Mouse (Mus musculus) T-cell, adult 2 months (primary cell): ENCODE data around the gene Wdpcp.
A peak's percentile ranks its signal among the peaks of the same experiment; 100 is the strongest.

Source experiments
- DNase-seq: peaks from one replicate; pipeline ENCODE4 v3.0.0; 2022; ENCODE audit warnings: low spot score

Wdpcp gene

DNA sequence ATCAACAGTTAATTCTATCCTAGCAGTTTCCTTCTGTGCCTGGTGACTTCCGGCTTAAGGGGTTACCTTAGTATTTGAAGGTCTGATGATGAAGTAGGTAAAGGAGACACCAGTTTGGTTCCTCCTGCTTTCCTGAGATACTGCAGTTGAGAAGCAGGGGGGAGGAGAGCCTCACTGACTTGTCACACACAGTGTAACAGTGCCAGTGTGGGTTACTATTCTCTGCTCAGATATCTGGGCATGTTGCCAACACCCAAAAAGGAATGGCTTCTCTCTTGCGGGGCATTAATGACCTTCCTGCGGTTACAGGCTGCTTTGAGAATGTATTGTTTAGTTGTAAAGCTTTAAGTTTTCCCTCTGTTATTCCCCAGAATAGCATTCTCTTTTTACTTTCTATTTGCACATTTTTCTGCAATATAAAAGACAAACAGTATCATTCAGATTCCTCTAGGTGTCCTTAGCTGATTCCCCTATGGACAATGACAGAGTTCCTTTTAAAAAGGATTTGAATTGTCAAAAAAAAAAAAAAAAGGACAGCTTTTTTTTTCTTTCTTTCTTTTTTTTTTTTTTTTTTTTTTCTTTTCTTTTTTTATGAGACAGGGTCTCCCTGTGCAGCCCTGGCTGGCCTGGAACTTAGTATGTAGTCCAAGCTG, 2.5 kb upstream of the Wdpcp start:
- peak; percentile 11 for DNase-seq

DNA sequence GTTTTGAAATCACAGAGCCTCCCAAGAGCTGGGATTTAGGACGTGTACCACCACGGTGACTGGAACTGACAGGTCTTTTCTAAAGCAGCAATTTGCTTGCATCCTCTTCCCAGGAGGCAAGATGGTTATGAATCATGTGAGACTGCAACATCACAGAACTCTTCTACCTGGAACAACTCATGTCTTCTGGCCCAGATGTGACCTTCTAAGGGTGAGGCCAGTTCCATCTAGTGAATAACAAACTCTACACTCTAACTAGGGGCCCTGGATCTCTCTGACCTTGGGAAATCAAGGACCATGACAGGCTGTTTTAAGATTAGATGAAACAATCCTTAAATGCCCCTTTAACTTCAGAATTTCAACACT, 1.9 kb upstream of the Wdpcp start:
- DNase-seq, result no peak

DNA sequence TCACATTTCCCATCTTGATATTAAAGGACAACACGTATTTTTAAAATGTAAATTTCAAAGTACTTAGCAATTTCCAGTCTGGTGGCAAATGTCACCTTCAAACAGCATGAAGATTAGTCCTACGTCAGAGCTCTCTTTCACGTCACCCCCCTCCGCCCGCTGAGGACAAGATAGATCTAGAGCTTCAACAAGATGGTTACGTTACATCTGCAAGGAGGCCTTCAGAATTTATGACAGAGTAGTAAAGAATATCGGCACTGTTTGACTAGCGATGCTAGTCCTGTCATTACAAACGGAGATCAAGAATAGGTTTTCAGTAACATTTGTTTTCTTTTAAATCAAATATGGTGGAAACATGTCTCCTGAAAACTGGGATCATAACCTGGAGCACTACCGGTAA, 1.1 kb upstream of the Wdpcp start:
- peak; percentile 76 for DNase-seq

GRCm38 (mm10) chr11:21581472-21581871, 9.4 kb downstream of the Wdpcp start:
- DNase-seq, result no peak

- no peak for DNase-seq
Measured at GRCm38 (mm10) chr11:21583286-21583685, 11.3 kb downstream of the Wdpcp start.

GRCm38 (mm10) chr11:21602497-21602896, 30.5 kb downstream of the Wdpcp start:
- DNase-seq, result no peak

GRCm38 (mm10) chr11:21615915-21616314, 43.9 kb downstream of the Wdpcp start:
- DNase-seq, result no peak

GRCm38 (mm10) chr11:21634171-21634907, 62.3 kb downstream of the Wdpcp start:
- DNase-seq, result no peak

DNA sequence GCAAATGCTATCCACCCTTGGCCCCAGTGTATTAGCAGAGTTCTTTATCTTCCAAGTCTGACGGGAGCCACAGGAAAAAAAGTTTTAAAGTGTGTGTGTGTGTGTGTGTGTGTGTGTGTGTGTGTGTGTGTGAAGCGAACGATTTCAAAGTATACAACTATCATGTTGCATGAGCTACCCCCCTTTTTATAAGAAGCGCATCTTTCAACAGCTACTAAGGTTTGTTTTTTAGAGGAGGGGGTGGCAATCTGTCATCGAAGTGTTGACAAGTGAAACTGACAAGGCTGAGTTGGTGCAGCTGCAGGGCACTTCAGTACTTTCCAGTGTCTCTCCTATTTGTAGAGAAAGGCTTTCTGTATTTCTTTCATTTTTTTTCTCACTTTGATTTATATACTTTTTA, 66.3 kb downstream of the Wdpcp start:
- no peak for DNase-seq

- DNase-seq, result no peak
Measured at GRCm38 (mm10) chr11:21639534-21639933, 67.5 kb downstream of the Wdpcp start.

DNA sequence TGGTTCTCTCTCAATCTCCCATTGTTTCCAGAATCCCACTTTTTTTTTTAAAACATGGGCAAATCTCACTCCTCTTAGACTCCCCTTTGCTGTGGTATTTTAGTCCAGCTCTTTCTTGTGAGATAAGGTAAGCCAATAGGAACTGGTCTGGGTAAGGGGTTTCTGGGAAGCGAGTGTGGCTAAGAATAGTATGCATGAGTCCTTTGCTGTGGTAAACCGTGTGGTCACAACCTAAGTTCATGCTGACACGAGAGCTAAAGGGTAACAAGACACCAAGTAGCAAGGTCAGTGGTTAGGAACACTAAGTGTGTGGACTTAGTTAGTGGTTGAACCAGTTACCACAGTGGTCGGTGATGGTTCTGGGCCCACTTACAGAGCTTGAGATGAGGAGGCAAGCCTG, 72.2 kb downstream of the Wdpcp start:
- DNase-seq, result no peak

- DNase-seq, result no peak
Measured at GRCm38 (mm10) chr11:21646136-21646535, 74.1 kb downstream of the Wdpcp start.

DNA sequence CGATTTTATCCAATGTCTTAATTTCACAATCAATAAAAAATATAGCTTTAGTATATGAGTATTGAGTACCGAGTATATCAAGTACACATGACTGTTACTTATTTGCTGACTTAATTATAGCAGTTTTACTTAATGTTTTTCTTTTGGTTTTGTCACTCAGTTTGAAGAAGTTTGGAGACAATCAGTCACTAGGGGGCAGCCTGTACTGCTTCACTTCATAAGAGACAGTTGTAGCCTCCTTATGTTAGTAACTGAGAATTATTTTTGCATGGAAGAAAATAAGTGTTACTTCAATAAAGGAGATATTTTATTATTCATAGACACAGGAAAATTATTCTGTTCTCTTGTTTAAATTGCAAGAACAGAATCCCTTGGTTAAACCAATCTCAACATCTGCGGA, 87.0 kb downstream of the Wdpcp start:
- no peak for DNase-seq

DNA sequence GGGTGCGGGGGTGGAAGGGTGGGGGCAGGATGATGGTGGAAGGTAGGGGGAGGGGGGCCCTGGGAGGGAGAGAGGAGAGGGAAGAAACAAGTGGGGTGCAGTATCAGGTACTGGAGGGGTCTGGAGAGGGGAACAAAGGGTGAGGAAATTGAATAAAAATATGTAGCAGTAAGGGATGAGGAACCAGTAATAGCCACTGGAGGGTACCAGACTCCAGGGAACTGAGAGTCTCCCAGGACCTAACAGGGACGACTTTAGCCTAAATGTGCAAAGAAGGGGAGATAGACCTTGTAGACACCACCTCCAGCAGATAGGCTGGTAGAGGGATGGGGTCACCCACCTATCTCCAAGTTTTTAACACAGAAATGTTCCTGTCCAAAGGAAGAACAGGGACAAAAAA, 105.0 kb downstream of the Wdpcp start:
- DNase-seq, result no peak

DNA sequence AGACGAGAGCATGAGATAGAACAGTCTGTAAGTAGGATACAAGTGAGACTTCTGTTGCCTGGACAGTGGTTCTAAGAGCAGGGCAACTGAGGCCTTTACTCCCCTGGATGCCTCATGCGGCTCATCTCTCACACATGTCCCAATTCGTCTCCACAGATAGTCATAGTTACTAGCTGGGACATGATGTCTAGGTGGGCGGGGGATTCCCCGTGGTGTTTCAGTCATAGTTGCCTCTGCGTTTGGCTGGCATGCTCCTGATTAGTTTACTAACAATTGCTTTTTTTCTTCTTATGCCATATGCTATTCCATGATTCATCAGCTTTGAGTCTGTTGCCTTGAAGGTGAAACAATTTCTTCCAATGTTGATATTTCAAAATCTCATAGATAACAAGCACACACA, 116.4 kb downstream of the Wdpcp start:
- no peak for DNase-seq

GRCm38 (mm10) chr11:21690730-21691129, 118.7 kb downstream of the Wdpcp start:
- DNase-seq, result no peak

GRCm38 (mm10) chr11:21694087-21694486, 122.1 kb downstream of the Wdpcp start:
- no peak for DNase-seq

- no peak for DNase-seq
Measured at GRCm38 (mm10) chr11:21697642-21698041, 125.6 kb downstream of the Wdpcp start.

GRCm38 (mm10) chr11:21713508-21713907, 141.5 kb downstream of the Wdpcp start:
- DNase-seq, result no peak

- DNase-seq, result no peak
Measured at GRCm38 (mm10) chr11:21714065-21714464, 142.0 kb downstream of the Wdpcp start.

DNA sequence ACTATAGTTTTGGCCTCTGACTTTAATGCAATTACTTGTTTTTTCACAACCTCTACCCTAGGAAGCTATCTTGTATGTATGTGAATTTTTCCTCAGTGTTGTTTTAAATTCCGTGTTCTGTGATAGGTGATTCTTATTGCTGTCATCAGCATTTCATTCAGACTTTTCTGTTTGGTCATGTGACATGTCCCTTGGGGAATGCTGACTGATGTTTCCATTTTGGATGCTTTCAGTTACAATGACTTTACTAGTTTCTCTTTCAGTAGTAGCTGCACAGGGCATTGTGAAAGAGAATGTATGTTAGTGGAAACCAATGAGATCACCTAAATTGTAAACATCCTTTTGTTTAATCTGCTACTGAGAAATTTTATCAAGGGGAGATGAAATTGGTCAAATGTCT, 154.3 kb downstream of the Wdpcp start:
- DNase-seq, result no peak

- no peak for DNase-seq
Measured at GRCm38 (mm10) chr11:21729056-21729455, 157.0 kb downstream of the Wdpcp start.

DNA sequence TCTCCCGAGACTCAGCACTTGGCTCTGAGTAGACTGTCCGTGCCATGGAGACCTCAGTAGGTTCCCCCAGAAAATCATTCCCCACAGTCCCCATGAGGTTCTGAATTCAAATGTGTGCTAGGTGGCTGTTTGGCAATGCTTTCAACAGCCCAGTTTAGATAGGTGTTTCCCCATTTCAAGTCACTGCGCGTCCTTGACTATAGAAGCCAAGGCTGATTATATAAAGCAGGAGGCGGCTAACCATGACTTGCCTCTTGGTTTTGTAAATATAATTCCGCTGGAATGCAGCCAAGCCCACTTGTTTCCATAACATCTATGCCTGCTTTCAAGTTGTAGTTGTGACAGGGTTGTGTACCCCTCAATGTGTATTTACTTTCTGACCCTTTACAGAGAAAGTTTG, 157.9 kb downstream of the Wdpcp start:
- DNase-seq, result no peak

DNA sequence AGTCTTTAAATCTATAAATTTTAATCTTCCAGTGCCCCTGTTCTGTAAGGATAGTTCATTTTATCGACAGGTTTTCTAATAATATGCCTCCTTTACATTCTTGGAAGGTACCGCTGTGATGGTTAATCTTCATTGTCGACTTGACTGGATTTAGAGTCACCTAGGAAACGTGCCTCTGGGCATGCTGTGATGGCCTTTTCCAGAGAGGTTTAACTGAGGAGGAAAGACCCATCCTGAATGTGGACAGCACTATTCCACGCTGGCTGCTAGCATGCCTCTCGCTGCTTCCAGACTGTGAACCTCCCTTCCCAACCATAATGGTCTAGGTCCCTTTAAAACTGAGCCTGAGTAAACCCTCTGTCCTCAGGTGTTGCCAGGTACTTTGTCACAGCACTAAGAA, 163.2 kb downstream of the Wdpcp start:
- DNase-seq, result no peak
